Mouse (Mus musculus) spleen, postnatal 14 days (tissue): ENCODE results near the gene Purb.

ENCODE experiments used
- DNase-seq, 2 experiments: peaks; one replicate each; pipeline ENCODE4 v3.0.0; 2021 to 2022; ENCODE audit warnings: low spot score in 2 of 2

Gene Purb

DNA sequence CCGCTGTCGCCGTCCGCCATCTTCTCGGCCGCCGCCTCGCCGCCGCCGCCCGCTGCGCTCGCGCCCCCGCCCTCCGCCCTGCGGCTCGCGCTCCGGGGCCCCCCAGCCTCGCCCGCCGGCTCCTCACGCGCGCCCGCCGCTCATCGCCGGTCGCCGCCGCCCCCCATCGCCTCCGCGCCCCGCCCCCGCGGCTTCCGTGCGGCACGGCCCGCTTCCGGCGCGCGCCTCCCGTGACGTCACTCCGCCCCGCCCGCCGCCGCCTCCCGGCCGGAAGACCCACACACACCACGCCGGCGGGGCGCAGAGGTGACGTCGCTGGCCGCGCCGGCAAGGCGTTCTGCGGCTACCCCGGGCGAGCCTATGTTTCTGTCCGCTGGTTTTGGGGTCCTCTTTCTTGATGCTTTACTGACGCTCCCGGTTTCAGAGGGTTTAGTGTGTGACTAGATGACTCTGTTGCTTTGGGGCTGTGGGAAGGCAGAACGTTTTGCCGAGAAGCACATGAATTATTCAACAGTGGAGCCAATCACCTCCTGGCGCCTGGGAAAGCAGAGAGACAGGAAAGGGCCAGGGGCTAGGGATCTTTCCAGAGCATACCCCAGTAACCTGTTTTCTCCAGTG, at the start of gene Purb:
Gene Purb (minus strand): TSS at position 51 of the 618 bp plus-strand sequence.
- peak; percentile 89 to 93 for DNase-seq

DNA sequence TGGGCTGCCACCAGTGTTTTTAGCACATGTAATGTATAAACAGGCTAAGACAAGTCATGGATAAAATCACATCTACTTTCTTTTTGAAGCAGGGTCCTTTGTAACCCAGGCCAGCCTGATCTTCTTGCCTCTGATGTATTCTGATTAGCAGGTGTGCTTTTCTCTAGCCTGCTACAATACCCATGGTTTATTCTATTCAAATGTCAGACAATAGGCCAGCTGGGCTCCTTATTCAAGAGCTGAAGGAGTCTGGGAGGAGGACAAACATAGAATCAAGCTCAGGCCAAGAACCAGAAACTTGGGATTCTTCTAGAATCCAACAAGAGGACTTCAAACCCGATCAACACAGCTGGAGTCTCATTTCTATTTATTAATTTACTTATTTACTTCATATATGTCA, 49.5 kb upstream of the Purb start:
- no peak for DNase-seq

DNA sequence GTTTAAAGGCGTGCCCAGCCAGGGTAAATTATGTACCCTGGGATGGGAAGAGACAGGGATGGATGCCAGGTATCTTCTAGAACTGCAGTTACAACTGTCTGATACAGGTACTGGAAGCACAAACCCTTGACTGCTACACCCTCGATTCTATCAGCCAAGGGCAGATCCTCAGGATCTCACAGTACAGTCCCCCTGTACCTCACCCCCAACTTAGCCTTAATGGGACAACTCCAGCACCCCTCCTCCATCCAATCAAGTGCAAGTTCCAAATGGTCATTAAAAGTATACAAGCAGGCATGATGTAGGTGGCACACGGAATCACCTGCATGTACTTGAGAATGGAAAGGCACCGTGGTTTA, 49.1 kb upstream of the Purb start:
- DNase-seq: no peak

DNA sequence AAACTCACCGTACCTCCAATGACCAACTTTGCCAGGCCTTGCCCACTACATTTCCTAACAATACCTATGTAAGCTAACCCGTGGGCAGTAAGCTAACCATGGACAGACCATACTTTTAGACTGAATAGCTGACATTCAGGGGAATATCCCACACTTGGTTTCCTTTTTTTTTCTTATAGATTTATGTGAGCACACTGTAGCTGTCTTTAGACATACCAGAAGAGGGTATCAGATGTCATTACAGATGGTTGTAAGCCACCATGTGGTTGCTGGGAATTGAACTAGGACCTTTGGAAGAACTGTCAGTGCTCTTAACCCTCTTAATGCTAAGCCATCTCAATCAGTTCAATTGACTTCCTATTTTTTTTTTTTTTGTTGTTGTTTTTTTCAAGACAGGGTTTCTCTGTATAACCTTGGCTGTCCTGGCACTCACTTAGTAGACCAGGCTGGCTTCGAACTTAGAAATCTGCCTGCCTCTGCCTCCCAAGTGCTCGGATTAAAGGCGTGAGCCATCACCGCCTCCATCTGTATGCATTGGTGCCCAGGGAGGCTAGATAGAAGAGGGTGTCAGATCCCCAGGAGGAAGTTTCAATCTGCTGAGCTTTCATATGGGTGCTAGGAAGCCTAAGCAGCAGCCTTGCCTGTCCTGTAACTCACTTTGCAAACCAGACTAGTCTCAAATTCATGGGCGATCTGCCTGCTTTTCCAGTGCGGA, 48.6 kb upstream of the Purb start:
- DNase-seq: no peak

DNA sequence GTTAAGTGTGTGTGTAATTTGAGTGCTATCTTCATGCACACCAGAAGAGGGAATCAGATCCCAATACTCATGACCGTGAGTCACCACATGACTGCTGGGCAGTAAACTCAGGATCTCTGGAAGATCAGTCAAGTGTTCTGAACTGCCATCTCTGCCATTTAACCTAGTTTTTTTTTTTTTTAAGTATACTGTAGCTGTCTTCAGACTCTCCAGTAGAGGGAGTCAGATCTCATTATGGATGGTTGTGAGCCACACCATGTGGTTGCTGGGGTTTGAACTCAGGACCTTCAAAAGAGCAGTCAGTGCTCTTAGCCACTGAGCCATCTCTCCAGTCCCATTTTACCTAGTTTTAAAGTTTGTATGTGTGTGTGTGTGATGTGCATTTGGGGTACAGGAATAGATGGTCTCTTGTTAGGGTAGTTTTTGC, 48.0 kb upstream of the Purb start:
- DNase-seq: no peak

DNA sequence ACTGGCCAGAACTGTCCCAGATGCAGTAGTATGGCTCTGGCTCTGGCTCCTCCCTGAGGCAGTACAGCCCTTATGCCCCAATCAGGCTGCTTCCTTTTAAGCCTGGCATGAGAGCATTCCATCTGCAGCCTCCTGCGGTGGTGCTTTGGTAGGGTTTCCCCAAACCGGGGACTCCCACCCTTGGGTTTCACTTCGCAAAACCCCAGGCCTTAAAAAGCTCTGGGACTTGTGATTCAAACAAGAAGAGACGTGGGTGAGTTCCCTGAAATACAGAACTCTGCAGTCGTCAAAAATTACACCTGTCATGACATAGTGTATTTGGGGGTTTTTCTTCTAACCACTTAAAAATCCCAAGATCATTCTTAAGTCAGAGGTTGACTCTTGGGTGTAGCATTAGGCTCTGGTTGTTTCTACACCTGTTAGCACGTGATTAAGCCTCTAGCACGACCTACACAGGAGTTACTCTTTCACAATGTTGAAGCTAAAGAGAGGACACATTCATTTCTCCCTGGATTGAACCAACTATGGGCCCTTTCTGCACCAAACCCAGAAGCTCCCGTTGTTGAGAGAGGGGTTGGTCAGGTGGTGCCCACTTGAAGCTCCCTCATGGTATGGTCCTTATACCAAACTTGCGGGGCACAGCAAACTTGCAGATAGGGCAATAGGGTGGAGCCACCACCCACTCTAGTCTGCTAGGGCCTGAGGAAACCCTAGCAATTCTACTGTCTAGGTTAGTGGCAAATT, 47.2 kb upstream of the Purb start:
- DNase-seq: no peak

DNA sequence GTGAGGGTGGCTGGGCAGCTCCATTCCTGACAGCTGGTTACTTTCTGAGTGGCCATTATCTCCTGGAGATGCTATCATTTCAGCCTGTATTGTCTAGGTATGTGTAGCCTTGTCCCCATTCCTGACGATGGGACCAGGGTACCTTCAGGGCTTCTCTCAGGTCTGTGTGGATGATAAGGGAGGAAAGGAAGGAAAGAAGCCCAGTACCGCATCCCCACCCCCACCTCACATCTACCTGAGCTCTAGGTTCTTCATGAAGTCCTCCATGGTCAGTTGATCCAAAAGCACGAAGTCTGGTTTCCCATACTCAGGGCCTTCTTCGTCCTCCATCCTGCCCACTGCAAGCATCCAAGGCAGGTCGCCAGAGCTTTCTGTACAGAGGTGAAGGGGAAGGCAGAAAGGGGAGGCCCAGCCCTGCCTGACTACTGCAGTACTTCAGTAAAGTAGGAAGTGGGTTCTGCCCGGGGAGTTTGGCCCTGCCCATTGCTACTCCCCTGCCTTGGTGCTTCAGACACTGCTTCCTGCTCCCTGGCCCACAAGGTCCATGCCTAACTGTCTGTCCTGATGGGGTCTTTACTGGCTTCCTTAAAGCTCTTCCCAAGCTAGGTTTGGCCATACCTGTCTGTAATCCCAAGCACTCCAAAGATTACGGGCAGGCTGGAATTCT, 44.9 kb upstream of the Purb start, which contains the start of gene Myo1g:
Gene Myo1g (minus strand): TSS at position 459 of the 667 bp plus-strand sequence.
- peak; percentile 52 to 56 for DNase-seq

DNA sequence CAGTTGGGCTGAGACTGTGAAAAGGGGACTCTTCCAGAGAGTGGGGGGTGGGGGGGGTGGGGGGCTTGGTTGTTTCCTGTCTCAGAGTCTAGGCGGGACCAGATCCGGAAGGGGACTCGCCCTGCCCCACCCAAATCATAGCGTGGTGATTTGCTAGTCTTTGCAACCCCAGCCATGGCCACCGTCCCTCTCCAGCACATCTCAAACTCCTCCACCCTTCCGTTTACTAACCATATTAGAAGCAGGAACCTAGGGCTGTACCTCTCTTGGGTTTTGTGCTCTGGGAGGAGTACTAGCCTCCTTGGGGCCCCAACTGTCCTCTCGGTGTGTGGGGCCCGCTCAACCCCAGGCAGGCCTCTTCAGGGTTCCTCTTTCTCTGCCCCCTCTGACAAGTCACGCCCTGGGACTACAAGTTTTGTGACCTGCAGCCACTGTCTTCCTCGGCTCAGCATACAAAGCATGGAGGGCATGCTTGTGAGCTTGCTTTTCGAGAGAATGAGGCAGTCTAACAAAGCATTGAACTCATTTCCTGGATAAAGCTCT, 43.8 kb upstream of the Purb start:
- peak; percentile 27 to 44 for DNase-seq

DNA sequence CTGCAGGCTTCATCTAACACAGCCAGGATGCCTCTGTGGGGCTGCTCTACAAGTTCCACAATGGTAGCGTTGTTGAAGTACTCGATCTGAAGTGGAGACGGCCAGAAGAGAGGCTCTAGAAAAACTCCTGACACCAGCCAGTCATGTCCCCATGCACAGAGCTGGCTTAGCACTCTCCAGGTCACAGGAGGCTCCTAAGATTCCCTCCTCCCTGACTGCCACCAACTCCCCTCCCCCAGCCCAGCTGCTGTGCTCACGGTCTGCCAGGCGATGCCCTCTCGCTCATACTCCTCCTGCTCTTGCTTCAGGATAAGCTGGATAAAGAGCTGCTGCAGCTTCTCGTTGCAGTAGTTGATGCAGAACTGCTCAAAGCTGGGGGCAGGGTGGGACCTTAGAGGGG, 39.1 kb upstream of the Purb start:
- no peak for DNase-seq

DNA sequence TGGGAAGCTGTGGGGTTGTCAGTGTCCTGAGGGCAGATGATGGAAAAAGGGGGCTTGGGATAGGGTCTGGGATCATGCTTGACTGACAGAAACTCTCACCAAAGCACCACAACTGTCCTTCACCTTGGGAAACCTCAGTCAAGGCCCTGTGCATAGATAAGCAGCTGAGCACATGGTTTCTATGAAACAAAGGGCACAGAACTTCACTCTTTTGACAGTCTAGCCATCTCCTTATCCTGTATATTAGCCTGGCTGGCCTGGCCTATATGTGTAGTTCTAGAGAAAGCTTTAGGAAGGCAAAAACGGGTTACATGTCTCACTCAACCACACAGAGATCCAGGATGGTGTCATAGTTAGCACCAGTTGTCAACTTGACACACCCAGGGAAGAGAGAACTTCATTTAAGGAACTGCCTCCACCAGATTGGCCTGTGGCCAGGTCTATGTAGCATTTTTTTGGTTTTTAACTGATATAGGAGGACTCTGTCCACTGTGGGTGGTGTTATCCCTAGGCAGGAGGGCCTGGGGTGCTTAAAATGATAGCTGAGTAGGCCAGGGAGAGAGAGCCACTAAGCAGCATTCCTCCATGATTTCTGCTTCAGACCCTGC, 32.7 kb upstream of the Purb start:
- DNase-seq: no peak

DNA sequence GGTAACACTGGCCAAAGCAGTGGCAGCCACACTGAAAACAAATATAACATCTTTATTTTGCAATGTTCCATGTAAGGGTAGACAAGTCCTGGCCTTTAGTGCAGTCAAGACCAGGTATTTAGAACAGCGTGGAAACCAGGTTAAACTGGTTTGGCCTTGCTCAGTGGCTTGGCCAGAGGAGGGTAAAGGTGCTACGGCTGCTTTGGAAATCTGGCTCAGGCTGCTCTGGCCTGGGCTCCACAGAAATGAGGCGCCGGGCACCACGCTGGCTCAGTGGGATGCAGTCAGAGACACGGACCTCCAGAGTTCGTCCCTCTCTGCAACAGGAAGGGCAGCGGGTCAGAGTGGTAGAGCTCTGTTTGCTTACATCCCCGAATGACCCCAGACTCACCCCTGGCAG, 30.8 kb upstream of the Purb start:
- DNase-seq: no peak

DNA sequence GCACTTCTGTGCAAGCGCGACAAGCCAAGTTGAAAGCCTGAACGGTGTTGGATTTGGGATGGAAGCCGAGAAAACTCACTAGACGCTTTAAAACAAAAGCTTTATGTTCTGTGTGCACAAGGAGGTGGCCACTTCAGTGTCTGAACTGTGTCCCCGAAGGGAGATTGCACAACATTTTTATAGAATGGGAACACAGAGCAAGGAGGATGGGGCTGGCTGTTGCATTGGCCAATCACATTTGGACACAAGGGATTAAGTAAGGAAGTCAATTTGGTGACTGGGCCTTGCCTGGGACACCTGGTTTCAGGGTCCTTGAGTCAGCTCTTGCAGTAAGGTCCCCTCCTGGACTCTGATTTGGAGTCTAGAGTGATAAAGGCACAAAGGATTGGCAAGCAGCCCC, 29.0 kb upstream of the Purb start:
- DNase-seq: no peak

DNA sequence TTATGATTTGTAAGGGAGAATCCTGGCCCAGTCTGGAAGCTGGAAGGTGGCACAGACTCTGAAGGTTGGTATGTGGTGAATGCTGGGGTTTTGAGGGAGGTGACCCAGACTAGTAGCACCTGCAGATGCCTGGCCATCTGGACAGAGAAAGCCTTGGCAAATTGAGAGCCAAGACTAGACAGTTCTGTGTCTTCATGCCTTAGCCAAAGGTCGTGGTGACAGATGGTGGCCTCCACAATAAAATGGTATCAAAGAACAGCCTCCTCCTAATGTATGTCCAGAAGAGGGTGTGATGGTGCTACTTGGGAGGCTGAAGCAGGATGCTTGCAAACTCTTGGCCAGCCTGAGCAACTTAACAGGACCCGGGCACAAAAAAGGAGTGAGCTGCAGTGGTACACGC, 28.5 kb upstream of the Purb start:
- DNase-seq: no peak

DNA sequence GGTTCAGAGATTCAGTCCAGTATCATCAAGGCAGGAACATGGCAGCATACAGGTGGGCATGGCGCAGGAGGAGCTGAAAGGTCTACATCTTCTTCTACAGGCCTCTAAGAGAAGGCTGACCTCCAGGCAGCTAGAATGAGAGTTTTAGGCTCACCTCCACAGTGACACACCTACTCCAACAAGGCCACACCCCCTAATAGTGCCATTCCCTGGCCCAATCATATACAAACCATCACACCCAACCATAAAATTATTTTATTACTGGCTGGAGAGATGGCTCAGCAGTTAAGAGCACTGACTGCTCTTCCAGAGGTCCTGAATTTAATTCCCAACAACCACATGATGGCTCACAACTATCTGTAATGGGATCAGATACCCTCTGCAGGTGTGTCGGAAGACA, 26.8 kb upstream of the Purb start:
- DNase-seq: no peak

DNA sequence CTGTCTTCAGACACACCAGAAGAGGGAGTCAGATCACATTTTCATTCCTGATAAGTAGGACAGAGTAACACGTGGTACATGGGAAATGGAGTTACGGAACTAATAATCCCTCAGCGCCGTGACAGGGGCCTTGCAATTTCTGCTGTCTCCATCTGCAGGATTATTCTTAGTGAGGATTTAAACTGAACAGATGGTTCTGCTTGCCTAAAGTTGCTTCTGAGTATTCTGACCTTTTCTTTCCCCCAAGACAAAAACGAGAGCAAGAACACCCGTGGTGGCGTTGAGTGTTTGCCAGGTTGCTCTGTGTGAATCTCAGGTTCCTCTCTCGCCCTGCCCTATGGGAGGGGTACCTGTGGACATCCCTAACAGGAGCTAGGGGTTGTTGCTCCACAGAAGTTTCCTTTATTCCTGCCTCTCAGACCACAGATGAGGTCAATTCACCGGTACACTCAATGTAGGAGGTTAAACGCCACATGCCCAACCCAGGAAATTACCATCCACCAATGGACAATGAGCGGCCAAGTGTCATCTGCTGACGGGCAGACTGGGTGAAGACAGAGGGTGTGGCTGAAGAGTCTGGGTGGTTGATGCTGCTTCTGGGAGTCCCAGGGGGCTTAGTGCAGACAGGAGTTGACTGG, 21.7 kb upstream of the Purb start:
- peak in 1 of 2 experiments; percentile 40 for DNase-seq

DNA sequence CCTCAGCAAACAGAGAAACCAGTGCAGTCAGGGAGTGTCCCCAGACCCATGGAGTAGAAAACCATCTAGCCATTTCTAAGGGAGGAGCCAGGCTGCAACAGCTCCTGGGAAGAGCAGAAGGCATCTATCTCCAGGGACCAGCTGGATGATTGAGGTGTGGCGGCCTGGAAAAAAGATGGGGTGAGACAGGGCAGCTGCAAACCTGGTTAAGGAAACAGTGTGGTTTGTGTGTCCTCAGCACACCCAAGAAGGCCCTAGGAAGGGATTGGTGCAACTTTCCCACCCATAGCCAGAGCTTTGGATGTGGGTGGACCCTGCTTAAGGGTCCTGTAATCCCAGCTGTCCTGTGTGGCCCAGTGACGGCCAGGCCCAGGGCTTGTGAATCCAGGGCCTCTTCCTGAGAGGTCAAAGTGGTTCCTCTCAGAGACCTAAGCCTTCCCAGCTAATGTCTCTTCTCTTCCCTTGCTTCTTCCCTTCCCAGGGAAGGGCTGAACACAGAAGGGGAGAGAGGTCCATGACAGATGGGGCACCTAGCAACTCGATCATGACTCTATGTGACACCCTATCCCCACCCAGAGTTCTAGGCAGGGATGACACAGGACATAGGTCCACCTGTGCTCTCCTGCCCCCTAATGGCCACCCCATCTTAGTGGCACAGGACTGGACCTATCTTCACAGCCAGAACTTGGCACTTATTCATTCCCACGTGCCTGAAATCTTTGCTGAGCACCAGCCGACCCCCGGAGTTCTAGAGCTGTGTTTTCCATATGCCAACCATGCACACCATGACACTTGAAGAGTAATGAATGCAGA, 14.2 kb upstream of the Purb start:
- peak in 1 of 2 experiments; percentile 61 for DNase-seq

DNA sequence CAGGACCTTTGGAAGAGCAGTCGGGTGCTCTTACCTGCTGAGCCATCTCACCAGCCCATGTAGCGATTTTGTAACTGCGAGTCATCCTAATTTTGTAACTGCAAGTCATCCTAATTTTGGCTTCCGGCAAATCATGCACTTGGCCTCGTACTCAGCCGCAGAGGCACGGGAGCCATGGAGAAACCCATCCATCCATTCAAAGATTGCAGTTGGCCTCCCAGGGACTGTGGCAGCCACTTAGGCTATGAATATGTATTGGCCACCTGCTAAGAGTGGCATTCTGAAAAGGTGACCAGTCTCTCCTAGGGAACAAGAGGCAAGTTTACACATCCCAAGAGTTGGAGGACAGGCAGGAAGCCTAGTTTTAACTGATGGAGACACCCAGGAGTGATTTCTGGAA, 13.5 kb upstream of the Purb start:
- no peak for DNase-seq

DNA sequence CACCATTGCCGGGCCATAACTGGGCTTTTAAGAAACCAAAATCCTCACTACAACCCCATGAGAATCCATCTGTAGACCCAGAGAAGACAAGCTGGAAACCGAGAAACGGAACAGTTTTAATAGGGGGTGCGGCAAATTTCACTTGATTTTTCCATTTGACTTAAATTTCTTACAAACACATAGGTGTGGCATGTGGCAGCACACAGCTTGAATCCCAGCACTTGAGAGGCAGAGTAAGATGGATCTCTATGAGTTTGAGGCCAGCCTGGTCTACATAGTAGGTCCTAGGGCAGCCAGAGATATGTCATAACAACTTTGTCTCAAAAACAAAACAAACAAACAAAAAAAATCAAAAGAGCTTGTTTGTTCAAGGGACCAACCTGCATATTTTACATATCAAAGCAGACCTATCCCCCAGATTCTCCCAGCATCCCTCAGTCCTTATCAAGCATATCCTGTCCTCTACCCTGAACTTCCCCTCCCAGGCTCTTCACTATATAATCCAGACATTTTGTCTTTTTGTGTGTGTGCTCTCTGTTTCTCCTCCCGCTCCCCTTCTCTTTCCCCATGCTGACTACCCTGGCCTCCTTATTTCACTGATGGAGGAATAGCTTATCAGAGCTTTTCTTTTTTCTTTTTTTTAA, 12.4 kb upstream of the Purb start:
- DNase-seq: no peak

DNA sequence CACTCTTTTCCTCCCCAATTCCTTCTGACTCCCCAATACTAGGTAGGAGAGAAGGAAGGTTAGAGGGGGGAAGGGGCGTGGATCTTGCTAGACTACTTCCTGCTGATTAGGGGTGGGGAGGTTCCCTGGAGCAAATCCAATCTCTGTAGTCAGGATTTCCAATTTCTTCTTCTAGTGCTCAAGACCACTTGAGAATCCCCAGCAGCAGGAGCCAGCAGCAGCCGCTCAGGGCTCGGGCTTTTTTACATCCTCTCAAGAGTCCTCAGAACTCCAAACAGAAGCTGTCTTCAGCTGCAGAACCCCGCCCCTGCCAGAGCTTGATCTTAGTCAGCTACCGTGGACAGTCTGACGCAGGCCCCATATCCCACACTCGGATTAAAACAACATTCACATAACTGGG, 11.8 kb upstream of the Purb start:
- no peak for DNase-seq

DNA sequence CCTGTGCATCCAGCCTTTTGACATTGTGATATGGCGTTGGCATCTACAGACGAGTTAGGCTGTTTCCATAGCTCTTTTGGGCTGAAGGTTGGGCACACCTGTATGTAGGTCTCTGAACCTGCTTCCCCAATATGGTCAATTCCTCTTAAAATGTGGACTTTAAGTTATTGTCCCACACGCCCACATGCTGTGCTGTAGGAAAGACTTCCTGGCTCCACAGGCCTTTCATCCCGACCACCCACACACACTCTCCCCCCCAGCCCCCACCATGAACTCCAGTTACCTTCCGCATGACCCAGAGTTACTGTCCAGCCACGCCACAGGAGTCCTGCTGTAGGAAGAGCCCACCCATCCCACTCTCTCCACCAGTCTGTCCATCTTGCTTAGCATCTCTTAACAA, 11.2 kb upstream of the Purb start:
- no peak for DNase-seq
